Mouse (Mus musculus): Measurements from ENCODE around the gene Ddx27.
A peak's percentile ranks its signal among the peaks of the same experiment; 100 is the strongest.

Gene Ddx27

GRCm38 (mm10) chr2:167063906-167064496, 49.0 kb downstream of the Ddx27 start:
- DNase-seq = no peak

- DNase-seq = no peak
Observed at GRCm38 (mm10) chr2:167064601-167065295, 49.8 kb downstream of the Ddx27 start.

- no peak for DNase-seq
Observed at GRCm38 (mm10) chr2:167066031-167066430, 51.0 kb downstream of the Ddx27 start.

- DNase-seq = no peak
Observed at GRCm38 (mm10) chr2:167066528-167067516, 51.8 kb downstream of the Ddx27 start.

- no peak for DNase-seq
Observed at GRCm38 (mm10) chr2:167067575-167067974, 52.6 kb downstream of the Ddx27 start.

- no peak for DNase-seq
Observed at GRCm38 (mm10) chr2:167070341-167070740, 55.3 kb downstream of the Ddx27 start.

GRCm38 (mm10) chr2:167071266-167071640, 56.3 kb downstream of the Ddx27 start:
- no peak for DNase-seq

GRCm38 (mm10) chr2:167071641-167072601, 56.9 kb downstream of the Ddx27 start:
- peak; percentile 88 to 93 for DNase-seq

- DNase-seq = no peak
Observed at GRCm38 (mm10) chr2:167074587-167074986, 59.6 kb downstream of the Ddx27 start.

GRCm38 (mm10) chr2:167076352-167076751, 61.4 kb downstream of the Ddx27 start:
- no peak for DNase-seq

GRCm38 (mm10) chr2:167076759-167077158, 61.8 kb downstream of the Ddx27 start:
- no peak for DNase-seq

GRCm38 (mm10) chr2:167077199-167077962, 62.4 kb downstream of the Ddx27 start:
- no peak for DNase-seq

- no peak for DNase-seq
Observed at GRCm38 (mm10) chr2:167078486-167078885, 63.5 kb downstream of the Ddx27 start.

GRCm38 (mm10) chr2:167078931-167079495, 64.0 kb downstream of the Ddx27 start:
- peak in 1 of 2 experiments; percentile 29 for DNase-seq

- DNase-seq = peak; percentile 52 to 53
Observed at GRCm38 (mm10) chr2:167079535-167080257, 64.7 kb downstream of the Ddx27 start.

- DNase-seq = no peak
Observed at GRCm38 (mm10) chr2:167080387-167080786, 65.4 kb downstream of the Ddx27 start.

GRCm38 (mm10) chr2:167081135-167081534, 66.1 kb downstream of the Ddx27 start:
- no peak for DNase-seq

- no peak for DNase-seq
Observed at GRCm38 (mm10) chr2:167081639-167082038, 66.6 kb downstream of the Ddx27 start.
